Mouse (Mus musculus) stomach, embryonic 15.5 days (tissue): ENCODE data around the gene Hcrtr2. TPM values are rescaled to one million over a fixed set of nuclear protein-coding genes. Genes with fewer than 3 reads are reported as not detected.

Source experiments
- ATAC-seq: fragments of 200-750 bp; cut with Nextera tagmentation; 2 replicates; pipeline ENCODE4 v1.8.0; 2017; ENCODE audit warnings: low read depth, moderate number of reproducible peaks, moderate TSS enrichment; ENCODE audit not compliant: insufficient read depth, low FRiP score
- H3K27ac ChIP-seq: fragments of 300-500 bp; sonication (generic); 2 replicates; pipeline ENCODE4 v1.5.1; 2015; ENCODE audit warnings: mild to moderate bottlenecking, inconsistent platforms
- H3K27me3 ChIP-seq: fragments of 300-500 bp; sonication (generic); replicated peaks from 2 replicates; pipeline ENCODE4 v1.6.1; 2015; ENCODE audit warnings: inconsistent platforms
- H3K36me3 ChIP-seq: fragments of 300-500 bp; sonication (generic); 2 replicates; pipeline ENCODE4 v1.6.1; 2015; ENCODE audit warnings: inconsistent platforms
- H3K4me1 ChIP-seq: fragments of 300-500 bp; sonication (generic); 2 replicates; pipeline ENCODE4 v1.6.1; 2015; ENCODE audit warnings: inconsistent platforms
- H3K4me2 ChIP-seq: fragments of 300-500 bp; sonication (generic); 2 replicates; pipeline ENCODE4 v1.6.1; 2015; ENCODE audit warnings: mild to moderate bottlenecking, inconsistent platforms
- H3K4me3 ChIP-seq: fragments of 300-500 bp; sonication (generic); replicated peaks from 2 replicates; pipeline ENCODE4 v1.5.1; 2015; ENCODE audit warnings: inconsistent platforms
- H3K9ac ChIP-seq: fragments of 300-500 bp; sonication (generic); 2 replicates; pipeline ENCODE4 v1.6.1; 2015; ENCODE audit warnings: inconsistent platforms
- H3K9me3 ChIP-seq: fragments of 300-500 bp; sonication (generic); 2 replicates; pipeline ENCODE4 v1.6.1; 2016; ENCODE audit warnings: inconsistent platforms
- WGBS: fragments of 180-500 bp; shearing (Covaris S2); methylation state at CpG from one replicate; pipeline ENCODE4 v1.1.7; 2015; 5-methylcytosine and 5-hydroxymethylcytosine counted together
- polyA plus RNA-seq: library from polyadenylated mRNA; unstranded; fragments of >200 nt; fragmentation: Nextera tagmentation; extraction: Ambion mirVana; gene quantifications from 2 replicates; pipeline ENCODE4 v1.2.1, GENCODE M21; 2015

The Hcrtr2 gene
- polyA plus RNA-seq: not detected in 2 replicates

DNA sequence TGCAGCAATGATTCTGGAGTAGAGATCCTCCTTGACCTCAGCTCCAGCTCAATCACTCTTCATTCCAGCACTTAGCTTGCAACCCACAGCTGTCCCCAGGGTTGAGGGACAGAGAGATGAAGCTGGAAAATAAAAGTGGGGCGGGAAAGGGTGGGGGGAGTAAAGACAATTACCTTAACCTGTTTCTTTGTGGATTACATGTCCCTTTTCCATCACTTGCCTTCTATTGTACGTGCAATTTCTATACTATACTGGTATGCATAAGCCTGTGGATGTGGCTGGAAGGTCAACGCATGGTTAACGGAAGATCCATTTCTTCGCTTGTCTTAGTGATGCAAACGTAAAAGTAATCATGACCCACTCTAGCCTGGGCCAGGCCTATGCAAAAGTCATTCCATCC lies at the start of gene Hcrtr2:
Gene Hcrtr2 (minus strand): TSS at position 101 of the 400 bp plus-strand sequence.
- H3K27me3 ChIP-seq: 0 out of 2 replicates have a peak, but pooled peaks cover 6% of the 10 kb centered on the region
- ATAC-seq: no peak
- H3K27ac ChIP-seq: no peak within 1 kb of the TSS
- H3K4me3 ChIP-seq: peak within 1 kb of the TSS; percentile 39
- WGBS: 68% methylated on average over 6 of the region's 6 CpGs
- H3K9ac ChIP-seq: no peak within 1 kb of the TSS
- peak within 1 kb of the TSS; percentile 89 for H3K4me2 ChIP-seq
- H3K36me3 ChIP-seq: no peaks in the 10 kb centered on the region
- peaks cover 6% of the 10 kb centered on the region; the same call in 1 of the 2 replicates for H3K4me1 ChIP-seq
- H3K9me3 ChIP-seq: no peaks in the 10 kb centered on the region

DNA sequence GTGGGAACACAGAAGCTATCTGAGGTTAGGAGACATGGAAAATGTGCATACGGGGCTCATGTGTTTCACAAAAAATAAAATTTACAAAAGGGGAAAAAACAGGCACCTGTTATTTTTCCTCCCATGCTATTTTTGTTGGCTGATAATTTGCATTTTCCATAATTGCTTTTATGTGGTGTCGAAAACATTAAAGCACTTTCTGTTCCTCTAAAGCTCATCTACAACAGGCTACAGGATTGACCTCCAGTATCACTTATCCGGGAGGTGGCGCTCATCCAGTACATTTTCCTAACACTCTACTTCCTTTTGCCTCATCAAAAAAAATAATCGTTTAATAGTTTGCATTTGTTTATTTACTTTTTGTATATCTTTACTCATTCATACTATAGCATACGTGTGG lies 41.2 kb upstream of the Hcrtr2 start:
- no peak overlapping the region for H3K4me3 ChIP-seq
- H3K27me3 ChIP-seq: no peaks in the 10 kb centered on the region
- no peaks in the 10 kb centered on the region for H3K4me1 ChIP-seq
- no peak overlapping the region for H3K4me2 ChIP-seq
- 79% methylated on average over 6 of the region's 6 CpGs for WGBS
- H3K9me3 ChIP-seq: no peaks in the 10 kb centered on the region
- H3K9ac ChIP-seq: no peak overlapping the region
- no peak overlapping the region for H3K27ac ChIP-seq
- no peak for ATAC-seq
- H3K36me3 ChIP-seq: no peaks in the 10 kb centered on the region

DNA sequence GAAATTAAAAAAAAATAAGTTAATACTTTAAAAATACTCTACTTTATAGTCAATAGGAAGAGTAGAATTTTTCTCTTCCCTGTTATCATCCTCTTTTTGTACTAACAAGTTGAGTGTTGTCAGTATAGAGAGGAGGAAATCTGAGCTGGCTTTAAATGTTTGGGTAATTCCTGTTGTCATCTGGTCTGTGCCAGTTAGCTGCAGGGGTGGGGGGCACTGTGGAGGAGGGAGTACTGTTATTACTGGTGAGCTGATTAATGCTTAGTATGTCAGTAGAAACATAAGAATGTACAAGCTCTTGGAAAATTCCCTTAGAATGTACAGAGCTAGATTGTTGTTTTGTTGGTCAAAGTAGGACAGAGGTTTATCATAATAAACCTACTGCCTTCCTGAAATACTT lies 36.7 kb upstream of the Hcrtr2 start:
- Histone ChIP-seq H3K36me3 (no peaks in the 10 kb centered on the region), H3K9me3 (no peaks in the 10 kb centered on the region), H3K4me2 (no peak overlapping the region), H3K4me1 (no peaks in the 10 kb centered on the region), H3K9ac (no peak overlapping the region), H3K27ac (no peak overlapping the region), H3K27me3 (no peaks in the 10 kb centered on the region), H3K4me3 (no peak overlapping the region)
- no peak for ATAC-seq

DNA sequence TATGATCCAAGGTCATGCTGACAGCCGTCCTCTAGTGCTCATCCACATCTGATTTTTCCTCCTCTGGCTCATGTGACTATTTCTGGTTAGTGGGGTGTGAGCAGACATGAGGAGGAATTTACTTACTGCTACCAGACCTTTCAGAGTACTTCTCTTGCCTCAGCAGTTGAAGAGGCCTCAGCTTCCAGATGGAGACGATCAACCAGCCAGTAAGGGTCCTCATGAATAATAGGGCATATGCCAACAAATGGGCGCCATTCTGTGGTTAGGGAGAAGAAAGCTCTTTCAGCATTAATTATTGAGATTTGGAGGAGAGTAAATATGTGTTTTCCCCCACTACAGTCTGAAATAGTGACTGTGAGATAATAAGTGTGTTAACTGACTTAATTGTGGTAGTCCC lies 28.7 kb upstream of the Hcrtr2 start:
- H3K4me1 ChIP-seq: no peaks in the 10 kb centered on the region
- no peak for ATAC-seq
- H3K9ac ChIP-seq: no peak overlapping the region
- H3K4me2 ChIP-seq: no peak overlapping the region
- 73% methylated on average over 3 of the region's 3 CpGs for WGBS
- no peaks in the 10 kb centered on the region for H3K27me3 ChIP-seq
- no peaks in the 10 kb centered on the region for H3K36me3 ChIP-seq
- no peaks in the 10 kb centered on the region for H3K9me3 ChIP-seq
- no peak overlapping the region for H3K4me3 ChIP-seq
- no peak overlapping the region for H3K27ac ChIP-seq

DNA sequence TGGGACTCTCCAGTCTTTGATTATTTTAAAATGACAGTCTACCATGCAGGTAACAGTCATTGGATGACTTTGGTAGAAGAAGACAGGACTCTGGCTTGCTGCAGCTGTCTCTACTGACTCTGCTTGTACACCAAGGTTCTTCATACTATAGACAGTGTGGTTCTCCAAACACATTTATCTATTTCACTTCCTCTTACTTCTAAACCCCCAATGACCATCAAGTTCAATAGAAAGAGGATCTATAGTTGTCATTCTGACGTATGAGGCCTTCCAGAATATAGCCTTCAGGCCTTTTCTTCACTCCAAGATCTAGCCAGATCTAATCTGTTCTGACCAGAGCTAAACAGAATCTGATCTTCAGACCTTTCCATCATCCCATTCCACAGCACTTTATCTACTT lies 23.6 kb upstream of the Hcrtr2 start:
- H3K27me3 ChIP-seq: no peaks in the 10 kb centered on the region
- H3K27ac ChIP-seq: no peak overlapping the region
- H3K4me3 ChIP-seq: no peak overlapping the region
- no peaks in the 10 kb centered on the region for H3K36me3 ChIP-seq
- no peak overlapping the region for H3K4me2 ChIP-seq
- WGBS: 76% methylated on average over 1 of the region's 1 CpGs
- no peaks in the 10 kb centered on the region for H3K4me1 ChIP-seq
- H3K9ac ChIP-seq: no peak overlapping the region
- ATAC-seq: no peak
- H3K9me3 ChIP-seq: no peaks in the 10 kb centered on the region

DNA sequence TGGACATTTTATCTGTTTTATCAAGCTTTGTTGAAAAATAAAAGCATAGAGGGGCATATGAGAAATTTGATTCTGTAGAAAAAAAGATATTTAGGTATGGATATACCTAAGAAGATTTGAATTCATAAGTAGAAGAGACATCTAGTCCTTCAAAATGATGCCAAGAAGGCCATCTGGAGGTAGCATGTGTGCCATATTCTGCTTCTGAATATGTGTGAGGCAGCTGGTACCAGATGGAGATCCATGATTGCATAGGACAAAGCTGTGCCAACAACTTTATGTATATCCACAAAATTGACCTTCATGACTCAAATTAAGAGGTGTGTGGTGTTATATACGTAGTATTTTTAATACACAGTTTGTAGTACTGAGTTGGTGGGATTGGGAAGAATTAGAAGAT lies 7.4 kb upstream of the Hcrtr2 start:
- H3K36me3 ChIP-seq: no peaks in the 10 kb centered on the region
- WGBS: 71% methylated on average over 1 of the region's 1 CpGs
- H3K9me3 ChIP-seq: no peaks in the 10 kb centered on the region
- H3K27ac ChIP-seq: no peak overlapping the region
- no peak overlapping the region for H3K9ac ChIP-seq
- H3K4me2 ChIP-seq: no peak overlapping the region
- no peaks in the 10 kb centered on the region for H3K27me3 ChIP-seq
- no peak for ATAC-seq
- no peaks in the 10 kb centered on the region for H3K4me1 ChIP-seq
- no peak overlapping the region for H3K4me3 ChIP-seq

DNA sequence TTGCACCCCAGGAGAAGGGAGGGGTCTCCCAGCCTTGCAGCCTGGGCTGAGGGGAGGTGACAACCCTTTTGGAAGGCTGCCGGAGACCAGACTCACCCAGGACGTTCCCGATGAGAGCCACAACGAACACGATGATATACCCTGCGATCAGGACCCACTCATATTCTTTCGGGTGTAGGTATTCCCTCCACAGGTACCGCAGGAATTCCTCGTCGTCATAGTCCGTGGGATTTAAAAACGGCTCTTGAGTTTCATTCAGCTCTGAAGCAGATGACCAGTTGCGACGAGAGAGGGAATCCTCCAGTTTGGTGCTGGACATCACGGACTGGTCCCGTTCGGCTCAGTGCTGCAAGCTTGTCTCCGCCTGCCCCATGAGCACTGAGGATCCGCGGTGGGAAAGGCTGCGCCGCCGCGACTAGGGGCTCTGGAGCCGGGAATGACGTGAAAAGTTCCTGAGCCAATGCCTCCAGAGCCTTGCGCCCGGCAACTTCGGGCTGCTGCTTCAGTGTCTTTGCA lies 412 bp downstream of the Hcrtr2 start:
- peak; percentile 58; the same call in 1 of the 2 replicates for ATAC-seq
- Histone ChIP-seq H3K9me3 (no peaks in the 10 kb centered on the region), H3K4me3 (peak overlapping the region; percentile 39), H3K4me2 (peak overlapping the region; percentile 89), H3K27me3 (0 out of 2 replicates have a peak, but pooled peaks cover 6% of the 10 kb centered on the region), H3K27ac (no peak overlapping the region), H3K9ac (no peak overlapping the region), H3K36me3 (no peaks in the 10 kb centered on the region), H3K4me1 (peaks cover 6% of the 10 kb centered on the region; the same call in 1 of the 2 replicates)
- under 1% methylated on average over 29 of the region's 29 CpGs for WGBS

DNA sequence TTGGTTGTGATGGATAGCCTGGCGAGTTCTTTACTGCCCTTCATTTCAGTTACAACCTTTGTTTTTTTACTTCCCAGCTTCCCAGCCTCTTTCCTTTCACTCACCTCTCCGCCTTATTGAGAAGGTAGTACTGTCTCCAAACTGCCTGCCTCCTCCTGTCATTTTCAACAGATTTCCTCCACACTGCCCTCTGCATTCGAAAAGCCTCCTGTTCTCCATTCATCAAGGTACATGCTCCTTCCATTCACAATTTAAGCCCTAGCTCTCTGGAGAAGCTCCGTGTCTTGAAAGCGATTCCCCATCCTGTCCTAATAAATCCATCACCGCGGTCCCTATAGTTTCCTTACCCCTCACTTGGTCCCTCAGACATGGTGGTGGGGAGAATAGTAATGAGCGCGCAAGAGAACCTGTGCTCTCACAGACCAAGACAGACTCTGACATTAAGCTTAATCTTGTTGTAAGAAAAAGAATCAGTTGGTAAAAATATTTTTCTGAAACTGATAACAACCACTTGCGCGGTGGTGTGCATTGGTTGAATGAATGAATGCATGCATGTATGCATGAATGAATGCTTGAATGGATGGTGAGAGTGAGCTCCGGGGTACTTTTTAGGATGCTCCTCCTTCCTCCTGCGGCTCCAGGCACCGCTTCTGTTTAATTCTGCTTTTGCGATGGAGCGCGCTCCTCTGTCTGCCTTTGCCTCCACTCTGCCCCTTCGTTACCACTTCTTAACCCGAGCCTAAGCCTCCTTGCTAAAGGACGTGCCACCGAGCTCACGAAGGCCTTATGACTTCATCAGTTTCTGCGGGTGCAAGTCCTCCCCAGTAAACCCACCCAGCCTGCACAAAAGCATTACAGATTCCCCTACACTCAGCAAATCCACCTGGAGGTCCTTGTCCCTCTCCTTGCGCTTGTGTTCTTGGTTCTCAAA lies 1.3 kb downstream of the Hcrtr2 start:
- H3K9ac ChIP-seq: no peak overlapping the region
- ATAC-seq: no peak

DNA sequence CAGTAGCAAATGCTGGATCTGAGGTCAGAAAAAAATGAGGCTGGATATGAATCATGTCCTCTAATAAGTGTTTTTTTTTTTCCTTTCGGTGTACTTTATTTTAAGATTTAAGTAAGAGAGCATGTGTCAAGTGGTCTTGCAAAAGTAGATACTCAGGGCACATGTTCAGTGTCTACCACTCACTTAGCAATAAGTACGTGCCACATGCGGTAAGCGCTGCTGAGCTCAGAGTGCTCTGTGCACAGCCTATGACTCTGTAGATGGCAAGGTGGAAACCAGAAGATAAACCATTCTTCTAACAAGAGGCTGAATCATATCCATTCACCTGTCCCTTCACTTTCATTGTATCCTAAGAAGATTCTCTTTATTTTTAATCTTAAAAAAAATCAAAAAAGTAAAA lies 2.1 kb downstream of the Hcrtr2 start:
- Histone ChIP-seq H3K27ac (no peak overlapping the region), H3K27me3 (0 out of 2 replicates have a peak, but pooled peaks cover 6% of the 10 kb centered on the region), H3K9me3 (no peaks in the 10 kb centered on the region), H3K9ac (no peak overlapping the region), H3K36me3 (no peaks in the 10 kb centered on the region), H3K4me2 (0 out of 2 replicates have a peak overlapping the region, but pooled peaks have one; percentile 89), H3K4me3 (no peak overlapping the region), H3K4me1 (peaks cover 6% of the 10 kb centered on the region; the same call in 1 of the 2 replicates)
- ATAC-seq: no peak
- 56% methylated on average over 4 of the region's 4 CpGs for WGBS

More for the DNA sequence above, 1.3 kb downstream of the Hcrtr2 start:
- Histone ChIP-seq H3K27me3 (0 out of 2 replicates have a peak, but pooled peaks cover 6% of the 10 kb centered on the region), H3K4me2 (peak overlapping the region; percentile 89), H3K9me3 (no peaks in the 10 kb centered on the region), H3K4me3 (peak overlapping the region; percentile 39), H3K36me3 (no peaks in the 10 kb centered on the region), H3K4me1 (peaks cover 6% of the 10 kb centered on the region; the same call in 1 of the 2 replicates), H3K27ac (no peak overlapping the region)
- 4% methylated on average over 24 of the region's 24 CpGs for WGBS

DNA sequence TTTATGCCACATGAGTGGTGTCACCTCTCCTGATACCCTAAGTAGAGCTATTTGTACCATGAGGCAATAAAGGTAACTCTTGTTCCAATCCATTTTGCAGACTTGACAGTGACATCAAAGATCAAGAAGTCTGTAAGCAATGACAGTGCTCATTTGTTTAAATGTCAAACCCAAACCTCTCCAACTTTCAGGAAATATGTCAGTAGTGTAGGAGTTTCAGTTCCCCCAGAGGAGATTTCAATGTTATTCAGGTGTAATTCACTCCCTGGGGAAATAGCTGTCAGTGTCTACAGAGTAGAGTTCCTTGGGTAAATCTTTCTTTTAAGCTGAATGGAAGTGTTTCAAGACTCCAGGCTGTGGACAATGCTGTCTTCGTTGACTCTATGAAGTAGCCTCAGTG lies 2.9 kb downstream of the Hcrtr2 start:
- Histone ChIP-seq H3K27ac (no peak overlapping the region), H3K4me2 (no peak overlapping the region), H3K9ac (no peak overlapping the region), H3K27me3 (0 out of 2 replicates have a peak, but pooled peaks cover 6% of the 10 kb centered on the region), H3K4me3 (no peak overlapping the region), H3K36me3 (no peaks in the 10 kb centered on the region), H3K9me3 (no peaks in the 10 kb centered on the region), H3K4me1 (peaks cover 6% of the 10 kb centered on the region; the same call in 1 of the 2 replicates)
- ATAC-seq: no peak
- 64% methylated on average over 1 of the region's 1 CpGs for WGBS

DNA sequence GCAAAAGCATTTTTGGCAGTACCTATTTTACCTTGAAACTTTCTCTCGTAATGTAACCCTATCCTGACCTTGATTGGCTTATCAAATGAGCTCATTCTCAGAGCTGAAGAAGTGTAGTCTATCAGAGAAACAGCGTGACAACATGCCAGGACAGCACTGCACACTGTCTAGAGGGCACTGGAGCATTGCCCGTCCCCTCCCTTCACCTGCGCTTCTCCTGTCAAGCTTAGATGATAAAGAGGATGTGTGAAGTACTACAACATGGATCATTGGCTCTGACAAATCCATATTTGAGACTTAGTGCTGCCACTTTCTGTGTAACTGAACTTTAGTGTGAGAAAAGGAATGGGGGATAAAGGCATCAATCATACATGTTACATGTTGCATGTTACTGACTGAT lies 5.4 kb downstream of the Hcrtr2 start:
- Histone ChIP-seq H3K36me3 (no peaks in the 10 kb centered on the region), H3K9ac (no peak overlapping the region), H3K4me3 (no peak overlapping the region), H3K9me3 (no peaks in the 10 kb centered on the region), H3K4me1 (peaks cover 6% of the 10 kb centered on the region; the same call in 1 of the 2 replicates), H3K27ac (no peak overlapping the region), H3K27me3 (0 out of 2 replicates have a peak, but pooled peaks cover 6% of the 10 kb centered on the region), H3K4me2 (no peak overlapping the region)
- no peak for ATAC-seq
- WGBS: 71% methylated on average over 4 of the region's 4 CpGs

DNA sequence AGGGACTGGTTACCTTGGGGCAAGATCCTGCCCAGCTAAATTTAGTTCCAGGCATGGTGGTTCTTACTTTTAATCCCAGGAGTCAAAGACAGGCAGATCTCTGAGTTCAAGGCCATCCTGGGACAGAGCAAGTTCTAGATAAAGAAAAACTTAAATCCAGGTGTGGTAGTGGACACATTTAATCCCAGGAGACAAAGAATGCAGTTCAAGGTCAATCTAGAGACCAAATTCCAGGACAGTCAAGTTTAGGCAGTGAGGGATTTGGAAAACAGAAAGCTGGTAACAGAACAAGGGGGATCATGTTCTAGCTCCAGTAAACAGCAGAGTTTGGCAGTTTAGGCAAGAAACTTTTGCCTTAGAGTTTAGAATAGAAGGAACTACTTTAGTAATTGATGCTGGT lies 8.6 kb downstream of the Hcrtr2 start:
- Histone ChIP-seq H3K36me3 (no peaks in the 10 kb centered on the region), H3K27ac (no peak overlapping the region), H3K4me2 (no peak overlapping the region), H3K9me3 (no peaks in the 10 kb centered on the region), H3K9ac (no peak overlapping the region), H3K4me3 (no peak overlapping the region), H3K27me3 (no peaks in the 10 kb centered on the region), H3K4me1 (no peaks in the 10 kb centered on the region)
- no peak for ATAC-seq
